Mouse (Mus musculus): ENCODE data around the gene Trim59.

GRCm38 (mm10) chr3:69054760-69055432 lies 10.3 kb upstream of the Trim59 start:
- TF ChIP-seq POLR2A (IDR thresholded peaks at IDR 0.05; ENCODE audit: insufficient read depth, low read length), result no peak
- no peak for TF ChIP-seq EP300 (IDR thresholded peaks at IDR 0.05; ENCODE audit: insufficient read depth, low read depth, low read length)
